In the genomic region with DNA sequence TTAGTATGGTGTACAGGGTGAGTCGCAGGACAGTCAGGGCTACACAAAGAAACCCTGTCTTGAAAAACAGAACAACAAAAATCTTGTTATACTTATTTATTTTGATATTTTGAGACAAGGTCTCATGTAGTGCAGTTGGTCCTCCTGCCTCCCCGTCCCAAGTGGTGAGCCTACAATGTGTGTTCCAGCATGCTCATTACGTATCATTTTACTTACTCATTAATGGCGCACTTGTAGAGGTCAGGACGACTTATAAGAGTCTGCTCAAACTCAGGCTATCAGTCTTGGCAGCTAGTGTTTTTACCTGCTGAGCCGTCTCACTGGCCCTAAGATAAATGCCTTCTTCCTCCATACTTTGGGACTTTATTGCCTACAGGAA, we compare ENCODE assay signal across 8 mouse cellular contexts. TPM values are rescaled to one million over a fixed set of nuclear protein-coding genes. Genes with fewer than 3 reads are reported as not detected.
DNase-seq lines count a peak whose midpoint lies in the region; ATAC-seq and TF ChIP-seq lines count a peak whose summit lies in the region.

No protein-coding gene starts in this region.

- peak; percentile 34; the same call in 1 of the 2 replicates for ATAC-seq in lung, embryonic 15.5 days (ENCODE audit: borderline replicate concordance, extremely low read depth, low FRiP score, low TSS enrichment)
- no peak for ATAC-seq in intestine, postnatal 0 days
- ATAC-seq in neural tube, embryonic 14.5 days (ENCODE audit: low read depth) = peak; percentile 35; the same call in 1 of the 2 replicates
- ATAC-seq in cerebellum, adult (ENCODE audit: insufficient number of reproducible peaks, low FRiP score, low TSS enrichment) = no peak

- no peak for DNase-seq in lung, adult 18-20 months
- no peak for DNase-seq in testis, postnatal 10 days (ENCODE audit: low spot score)
- DNase-seq in embryo, embryonic 10 days (ENCODE audit: low spot score) = no peak

- H3K4me1 ChIP-seq in lung, embryonic 15.5 days = peaks cover 13% of the 10 kb centered on the region; the same call in 1 of the 2 replicates
- no peaks in the 10 kb centered on the region; the same call in 1 of the 2 replicates for H3K4me1 ChIP-seq in embryonic fibroblast, embryonic 13.5 days (ENCODE audit: control insufficient read depth, insufficient read depth, low read length)
- no peaks in the 10 kb centered on the region for H3K4me1 ChIP-seq in intestine, postnatal 0 days (replicated peaks; ENCODE audit: control insufficient read depth, insufficient read depth, low read length)
- H3K4me1 ChIP-seq in neural tube, embryonic 14.5 days (ENCODE audit: control insufficient read depth, insufficient read depth, low read length) = peaks cover 14% of the 10 kb centered on the region

- TF ChIP-seq POLR2A in embryonic fibroblast, embryonic 13.5 days (IDR thresholded peaks at IDR 0.05; ENCODE audit: low read depth, low read length) = no peak

- H3K9ac ChIP-seq in lung, embryonic 15.5 days = peak overlapping the region; percentile 82
- H3K9ac ChIP-seq in intestine, postnatal 0 days (ENCODE audit: low read depth, low read length) = peak overlapping the region; percentile 69
- peak overlapping the region; percentile 46; the same call in 1 of the 2 replicates for H3K9ac ChIP-seq in neural tube, embryonic 14.5 days (replicated peaks; ENCODE audit: low read depth, low read length)

- H3K36me3 ChIP-seq in lung, embryonic 15.5 days = no peaks in the 10 kb centered on the region
- no peaks in the 10 kb centered on the region for H3K36me3 ChIP-seq in intestine, postnatal 0 days (ENCODE audit: control insufficient read depth, insufficient read depth)
- no peaks in the 10 kb centered on the region for H3K36me3 ChIP-seq in neural tube, embryonic 14.5 days (ENCODE audit: control insufficient read depth, insufficient read depth, low read length)

- 17% methylated on average over 6 of the region's 6 CpGs for WGBS in lung, embryonic 15.5 days
- WGBS in intestine, postnatal 0 days = 14% methylated on average over 6 of the region's 6 CpGs
- 40% methylated on average over 6 of the region's 6 CpGs for WGBS in neural tube, embryonic 14.5 days

- H3K4me3 ChIP-seq in lung, embryonic 15.5 days = peak overlapping the region; percentile 83
- H3K4me3 ChIP-seq in embryonic fibroblast, embryonic 13.5 days (ENCODE audit: insufficient read depth, low read length) = peak overlapping the region; percentile 7; the same call in 1 of the 2 replicates
- H3K4me3 ChIP-seq in intestine, postnatal 0 days (ENCODE audit: low read depth, low read length) = peak overlapping the region; percentile 67
- H3K4me3 ChIP-seq in neural tube, embryonic 14.5 days (ENCODE audit: low read depth, low read length) = peak overlapping the region; percentile 64

- peak overlapping the region; percentile 64 for H3K4me2 ChIP-seq in lung, embryonic 15.5 days
- peak overlapping the region; percentile 86 for H3K4me2 ChIP-seq in intestine, postnatal 0 days (replicated peaks; ENCODE audit: low read depth)
- H3K4me2 ChIP-seq in neural tube, embryonic 14.5 days (ENCODE audit: low read depth, low read length) = peak overlapping the region; percentile 83

- no peak for TF ChIP-seq CTCF in embryonic fibroblast, embryonic 13.5 days (IDR thresholded peaks at IDR 0.05; ENCODE audit: borderline replicate concordance, insufficient read depth, low read length)
- TF ChIP-seq CTCF in intestine, postnatal 0 days (IDR thresholded peaks at IDR 0.05; ENCODE audit: low read depth) = no peak

- H3K27ac ChIP-seq in lung, embryonic 15.5 days = peak overlapping the region; percentile 97
- H3K27ac ChIP-seq in embryonic fibroblast, embryonic 13.5 days (ENCODE audit: insufficient read depth, low read length) = peak overlapping the region; percentile 3; the same call in 1 of the 2 replicates
- peak overlapping the region; percentile 60 for H3K27ac ChIP-seq in intestine, postnatal 0 days (ENCODE audit: low read depth, low read length)
- H3K27ac ChIP-seq in neural tube, embryonic 14.5 days (ENCODE audit: low read depth, low read length) = peak overlapping the region; percentile 90; the same call in 1 of the 2 replicates

- H3K27me3 ChIP-seq in lung, embryonic 15.5 days = no peaks in the 10 kb centered on the region
- no peaks in the 10 kb centered on the region for H3K27me3 ChIP-seq in intestine, postnatal 0 days (replicated peaks; ENCODE audit: control insufficient read depth, insufficient read depth, low read length)
- H3K27me3 ChIP-seq in neural tube, embryonic 14.5 days (ENCODE audit: control insufficient read depth, insufficient read depth, low read length) = no peaks in the 10 kb centered on the region

- H3K9me3 ChIP-seq in lung, embryonic 15.5 days = no peaks in the 10 kb centered on the region
- H3K9me3 ChIP-seq in intestine, postnatal 0 days (ENCODE audit: control insufficient read depth) = no peaks in the 10 kb centered on the region
- H3K9me3 ChIP-seq in neural tube, embryonic 14.5 days (ENCODE audit: control insufficient read depth, low read length) = no peaks in the 10 kb centered on the region

RNA-seq across cellular contexts. Expression of gene Dguok, which starts 0.4 kb away (rescaled TPM):
- polyA plus RNA-seq in lung, embryonic 15.5 days (2015; fragmentation: Nextera tagmentation; extraction: Ambion mirVana) = 78.5 and 80.3 TPM in 2 replicates
- polyA plus RNA-seq in embryonic fibroblast, embryonic 13.5 days (2011; ENCODE audit: insufficient read length, low read depth, missing spikeins) = 27.6 and 39.7 TPM in 2 replicates
- polyA plus RNA-seq in intestine, postnatal 0 days (2015; fragmentation: Nextera tagmentation; extraction: Ambion mirVana) = 30.9 and 33.7 TPM in 2 replicates
- 76.5 and 80.2 TPM in 2 replicates for polyA plus RNA-seq in neural tube, embryonic 14.5 days (2014; fragmentation: Nextera tagmentation; extraction: Ambion mirVana)

RNA-seq across cellular contexts. Expression of gene Actg2, which starts 28.9 kb away (rescaled TPM):
- 172 and 210 TPM in 2 replicates for polyA plus RNA-seq in lung, embryonic 15.5 days (2015; fragmentation: Nextera tagmentation; extraction: Ambion mirVana)
- 517 and 617 TPM in 2 replicates for polyA plus RNA-seq in embryonic fibroblast, embryonic 13.5 days (2011; ENCODE audit: insufficient read length, low read depth, missing spikeins)
- polyA plus RNA-seq in intestine, postnatal 0 days (2015; fragmentation: Nextera tagmentation; extraction: Ambion mirVana) = 2,265 and 2,375 TPM in 2 replicates
- polyA plus RNA-seq in neural tube, embryonic 14.5 days (2014; fragmentation: Nextera tagmentation; extraction: Ambion mirVana) = 0.80 and 1.1 TPM in 2 replicates

RNA-seq across cellular contexts. Expression of gene Tet3, which starts 48.3 kb away (rescaled TPM):
- polyA plus RNA-seq in lung, embryonic 15.5 days (2015; fragmentation: Nextera tagmentation; extraction: Ambion mirVana) = 36.1 and 37.1 TPM in 2 replicates
- polyA plus RNA-seq in embryonic fibroblast, embryonic 13.5 days (2011; ENCODE audit: insufficient read length, low read depth, missing spikeins) = 13.8 and 18.6 TPM in 2 replicates
- 28.1 and 34.3 TPM in 2 replicates for polyA plus RNA-seq in intestine, postnatal 0 days (2015; fragmentation: Nextera tagmentation; extraction: Ambion mirVana)
- 47.7 and 67.0 TPM in 2 replicates for polyA plus RNA-seq in neural tube, embryonic 14.5 days (2014; fragmentation: Nextera tagmentation; extraction: Ambion mirVana)

Comparison
In these comparisons a context has a peak if more than half of its experiments do, and no peak if none do; other contexts are left out.
1. ATAC-seq: peak in lung, embryonic 15.5 days (single experiment) and neural tube, embryonic 14.5 days (single experiment); none in intestine, postnatal 0 days (single experiment) and cerebellum, adult (single experiment).
2. H3K27ac ChIP-seq: peak in every context shown above with its lines; median percentile 97 in lung, embryonic 15.5 days; 90 in neural tube, embryonic 14.5 days; 60 in intestine, postnatal 0 days; 3 in embryonic fibroblast, embryonic 13.5 days.
3. H3K4me3 ChIP-seq: peak in every context shown above with its lines; median percentile 83 in lung, embryonic 15.5 days; 67 in intestine, postnatal 0 days; 64 in neural tube, embryonic 14.5 days; 7 in embryonic fibroblast, embryonic 13.5 days.
4. RNA of gene Actg2, which starts 28.9 kb away (polyA plus RNA-seq): 2,265 to 2,375 TPM in intestine, postnatal 0 days, 517 to 617 TPM in embryonic fibroblast, embryonic 13.5 days and 172 to 210 TPM in lung, embryonic 15.5 days; 0.80 to 1.1 TPM in neural tube, embryonic 14.5 days; every median in the first group is over 10 times any median in the second.
5. Peak in every context shown above with its lines, with median percentiles within 50 percentile points of each other: H3K4me2 ChIP-seq and H3K9ac ChIP-seq.